Mouse (Mus musculus): ENCODE measurements around the gene Exosc5. TPM values are rescaled to one million over a fixed set of nuclear protein-coding genes. Genes with fewer than 3 reads are reported as not detected.

Gene Exosc5
- 100 to 1,000 TPM in 1 of 2 experiments, 10 to 100 TPM in 1; 39.9 to 113 TPM for polyA plus RNA-seq (2012; fragmentation: generic; extraction: Trizol)

GRCm38 (mm10) chr7:25658657-25659472 is at the start of gene Exosc5, which contains the start of gene Bckdha:
Gene Exosc5 (plus strand): TSS chr7:25659164.
Gene Bckdha (minus strand): TSS chr7:25658981.

DNA sequence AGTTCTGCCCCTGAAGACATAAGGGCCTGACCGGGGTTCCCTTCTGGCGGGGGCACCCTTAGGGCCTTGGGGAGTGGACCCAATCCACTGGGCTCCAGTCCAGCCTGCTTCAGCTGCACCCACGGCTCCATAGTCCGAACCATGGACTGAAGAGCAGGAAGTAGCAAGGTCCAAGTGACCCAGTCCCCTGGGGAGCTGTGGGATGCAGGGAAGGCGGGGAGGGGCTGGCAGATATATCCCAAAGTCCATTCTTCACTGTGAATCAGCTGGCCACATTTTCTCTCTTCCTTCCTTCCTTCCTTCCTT is 43.3 kb upstream of the Exosc5 start, which contains the start of gene Erich4:
Gene Erich4, minus strand, starts transcription at position 187 of the 306 bp plus-strand sequence.

DNA sequence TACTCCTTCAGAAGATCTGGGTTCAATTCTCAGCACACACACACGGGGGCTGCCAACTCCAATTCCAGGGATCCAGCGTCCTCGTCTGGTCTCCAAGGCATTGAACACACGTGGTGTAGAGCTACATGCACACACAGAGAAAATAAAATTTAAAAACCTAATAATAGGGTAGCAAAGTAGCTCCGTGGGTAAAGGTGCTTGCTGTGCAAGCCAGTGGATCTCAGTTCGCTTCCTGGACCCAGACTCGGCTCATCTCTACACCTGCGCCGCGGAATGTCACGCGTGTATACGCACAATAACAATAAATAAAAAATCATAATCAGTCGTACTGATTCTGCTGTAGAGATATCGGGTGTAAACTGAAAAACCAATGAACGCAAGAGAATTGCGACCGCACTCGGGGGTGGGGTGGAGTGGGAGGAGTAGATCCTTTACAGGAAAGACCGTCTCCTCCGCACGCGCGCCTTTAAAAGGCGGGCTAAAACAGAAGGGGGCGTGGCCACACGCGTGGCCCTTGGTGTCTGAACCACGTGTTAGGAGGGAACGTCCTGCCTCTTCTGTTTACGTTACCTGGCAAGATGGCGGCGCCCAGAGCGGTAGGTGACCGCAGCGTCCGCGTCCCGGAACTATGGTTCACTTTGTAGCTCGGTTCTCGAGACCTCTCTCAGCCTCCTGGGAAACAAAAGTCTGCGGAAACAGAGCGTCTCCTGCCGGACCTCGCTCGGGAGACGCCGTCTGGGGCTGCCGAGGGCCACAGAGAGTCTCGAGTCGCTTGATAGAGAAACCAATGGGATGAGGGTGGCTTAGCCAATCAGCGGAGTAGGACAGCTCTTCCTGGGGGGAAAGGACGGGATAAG is 39.9 kb upstream of the Exosc5 start, which contains the start of gene Dmac2:
Gene Dmac2, plus strand, starts transcription at position 550 of the 857 bp plus-strand sequence.

GRCm38 (mm10) chr7:25626509-25627430 is 32.2 kb upstream of the Exosc5 start, which contains the start of gene B3gnt8:
Gene B3gnt8 (plus strand): TSS chr7:25626654.

DNA sequence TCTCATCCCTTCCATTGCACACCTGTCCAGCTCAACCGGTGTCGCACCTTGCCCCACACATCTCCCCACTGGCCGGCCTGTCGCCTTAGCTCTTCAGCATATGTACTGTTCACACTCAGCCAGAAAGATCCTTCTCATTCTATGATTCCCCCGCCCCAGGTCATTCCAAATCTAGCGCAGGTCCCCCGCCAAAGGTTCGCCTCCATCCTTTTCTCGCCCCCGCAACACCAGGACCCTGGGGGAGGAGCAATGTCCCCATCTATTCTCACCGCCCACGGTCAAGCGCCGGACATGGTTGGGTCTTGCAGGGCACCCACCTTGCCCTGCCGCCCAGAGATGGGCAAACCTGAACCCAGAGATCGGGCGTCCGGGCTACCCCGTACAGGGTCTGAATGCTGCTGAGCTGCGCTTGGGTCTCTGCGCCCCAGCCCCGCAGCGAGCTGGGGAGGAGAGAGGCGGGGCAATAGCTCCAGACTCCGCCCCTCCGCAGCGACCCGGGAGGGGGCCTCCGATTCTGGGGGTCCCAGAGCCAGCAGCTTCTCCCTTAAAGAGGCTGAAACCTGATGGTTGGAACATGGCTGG is 15.8 kb downstream of the Exosc5 start, which contains the start of gene Tmem91:
Gene Tmem91, minus strand, starts transcription at position 448 of the 582 bp plus-strand sequence.

GRCm38 (mm10) chr7:25680514-25681258 is 21.7 kb downstream of the Exosc5 start, which contains the start of gene B9d2:
Gene B9d2 (plus strand): TSS chr7:25680780.

DNA sequence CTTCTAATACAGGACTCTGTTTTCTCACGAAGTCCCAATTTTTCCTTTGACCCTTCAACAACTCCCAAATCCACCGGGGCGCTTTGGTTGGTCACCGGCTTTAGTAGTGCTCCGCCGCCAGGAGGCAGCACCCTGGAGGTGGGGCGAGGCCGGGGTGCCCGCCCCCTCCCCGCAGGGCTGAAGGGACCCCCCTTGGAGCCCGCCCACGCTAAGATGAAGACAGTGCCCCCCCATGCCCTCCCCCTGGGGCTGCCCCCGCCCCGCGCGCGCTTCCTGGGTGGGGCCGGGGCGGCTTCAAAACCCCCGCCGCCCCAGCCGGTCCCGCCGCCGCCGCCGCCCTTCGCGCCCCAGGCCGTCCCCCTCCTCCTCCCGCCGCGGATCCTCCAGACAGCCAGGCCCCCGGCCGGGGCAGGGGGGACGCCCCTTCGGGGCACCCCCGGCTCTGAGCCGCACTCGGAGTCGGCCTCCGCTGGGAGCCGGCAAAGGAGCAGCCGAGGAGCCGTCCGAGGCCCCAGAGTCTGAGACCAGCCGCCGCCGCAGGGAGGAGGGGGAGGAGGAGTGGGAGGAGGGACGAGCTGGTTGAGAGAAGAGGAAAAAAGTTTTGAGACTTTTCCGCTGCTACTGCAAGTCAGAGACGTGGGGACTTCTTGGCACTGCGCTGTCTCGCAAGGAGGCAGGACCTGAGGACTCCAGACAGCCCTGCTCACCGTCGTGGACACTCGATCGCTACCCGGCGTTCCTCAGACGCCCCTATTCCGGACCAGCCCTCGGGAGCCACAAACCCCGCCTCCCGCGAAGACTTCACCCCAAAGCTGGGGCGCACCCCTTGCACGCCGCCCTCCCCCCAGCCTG is 27.9 kb downstream of the Exosc5 start, which contains the start of gene Tgfb1:
Gene Tgfb1, plus strand, starts transcription at position 323 of the 852 bp plus-strand sequence.

DNA sequence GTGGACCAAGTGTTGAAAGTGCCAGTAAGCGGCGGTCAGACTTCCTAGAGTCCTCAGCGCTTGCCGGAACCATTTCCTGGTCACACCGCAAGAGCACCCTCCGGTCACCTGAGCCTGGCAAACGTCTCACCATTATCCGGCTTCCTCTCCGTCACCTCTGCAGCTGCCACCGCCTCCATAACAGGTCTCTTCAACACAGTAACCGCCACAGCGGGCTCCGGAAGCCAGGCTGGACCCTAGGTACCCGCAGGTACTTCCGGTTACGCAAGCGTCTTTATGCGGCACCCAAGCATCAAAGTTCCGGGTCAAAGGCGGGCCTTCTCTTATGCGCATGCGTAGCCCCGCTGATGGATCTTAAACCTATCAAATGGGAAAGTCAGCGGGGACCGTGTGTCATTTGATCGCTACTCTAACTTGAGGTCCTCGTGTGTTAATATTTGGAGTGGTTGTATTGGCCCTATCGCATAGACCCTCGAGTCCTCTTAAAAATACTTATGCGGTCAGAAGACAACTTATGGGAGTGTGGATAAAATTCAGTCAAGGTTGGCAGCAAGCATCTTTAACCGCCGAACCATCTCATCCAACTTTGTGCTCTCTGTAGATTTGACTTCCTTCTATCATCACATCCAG is 59.9 kb downstream of the Exosc5 start, which contains the start of gene Ccdc97:
Gene Ccdc97, minus strand, starts transcription at position 301 of the 630 bp plus-strand sequence.

Other genes with a start within 250 kb of the Exosc5 start
- under 1 TPM; 0.07 to 0.45 TPM for gene Cxcl17, start 246.3 kb upstream of the Exosc5 start, polyA plus RNA-seq (2012; fragmentation: generic; extraction: Trizol)
- gene Ceacam1, start 181.6 kb upstream of the Exosc5 start, polyA plus RNA-seq (2012; fragmentation: generic; extraction: Trizol) = under 1 TPM; 0.08 to 0.61 TPM
- under 1 TPM in 1 of 2 experiments, not detected in 1; 0.04 TPM for gene Ceacam2, start 119.3 kb upstream of the Exosc5 start, polyA plus RNA-seq (2012; fragmentation: generic; extraction: Trizol)
- gene Erich4, start 43.3 kb upstream of the Exosc5 start, polyA plus RNA-seq (2012; fragmentation: generic; extraction: Trizol) = not detected
- 10 to 100 TPM in 1 of 2 experiments, 1 to 10 TPM in 1; 7.0 to 14.4 TPM for gene Dmac2, start 39.8 kb upstream of the Exosc5 start, polyA plus RNA-seq (2012; fragmentation: generic; extraction: Trizol)
- 1 to 10 TPM in 1 of 2 experiments, under 1 TPM in 1; 0.14 to 2.1 TPM for gene B3gnt8, start 32.5 kb upstream of the Exosc5 start, polyA plus RNA-seq (2012; fragmentation: generic; extraction: Trizol)
- 10 to 100 TPM; 30.2 to 65.1 TPM for gene Bckdha, start 183 bp upstream of the Exosc5 start, polyA plus RNA-seq (2012; fragmentation: generic; extraction: Trizol)
- gene Tmem91, start 16.0 kb downstream of the Exosc5 start, polyA plus RNA-seq (2012; fragmentation: generic; extraction: Trizol) = under 1 TPM; 0.27 to 0.67 TPM
- gene B9d2, start 21.6 kb downstream of the Exosc5 start, polyA plus RNA-seq (2012; fragmentation: generic; extraction: Trizol) = 10 to 100 TPM; 34.6 to 49.2 TPM
- gene Tgfb1, start 27.8 kb downstream of the Exosc5 start, polyA plus RNA-seq (2012; fragmentation: generic; extraction: Trizol) = 10 to 100 TPM; 24.1 to 38.0 TPM
- 10 to 100 TPM; 15.8 to 31.3 TPM for gene Ccdc97, start 59.9 kb downstream of the Exosc5 start, polyA plus RNA-seq (2012; fragmentation: generic; extraction: Trizol)
- 10 to 100 TPM; 17.9 to 86.2 TPM for gene Hnrnpul1, start 95.6 kb downstream of the Exosc5 start, polyA plus RNA-seq (2012; fragmentation: generic; extraction: Trizol)
- 100 to 1,000 TPM in 1 of 2 experiments, 10 to 100 TPM in 1; 96.8 to 112 TPM for gene Axl, start 129.5 kb downstream of the Exosc5 start, polyA plus RNA-seq (2012; fragmentation: generic; extraction: Trizol)
- under 1 TPM; 0.04 to 0.40 TPM for gene Cyp2s1, start 157.7 kb downstream of the Exosc5 start, polyA plus RNA-seq (2012; fragmentation: generic; extraction: Trizol)
- gene Cyp2b10, start 238.5 kb downstream of the Exosc5 start, polyA plus RNA-seq (2012; fragmentation: generic; extraction: Trizol) = not detected

Measured in C3H10T1/2 (cell line).